Mouse (Mus musculus): ENCODE measurements around the gene Gamt. TPM values are rescaled to one million over a fixed set of nuclear protein-coding genes. Genes with fewer than 3 reads are reported as not detected.

Gamt gene
- polyA plus RNA-seq, 1 experiment = 48.3 TPM

GRCm38 (mm10) chr10:80254331-80255297 lies 6.2 kb downstream of the Gamt start:
- H3K27me3 ChIP-seq (ENCODE audit: control insufficient read depth, insufficient read depth, insufficient read length) = no peaks in the 10 kb centered on the region
- no peak overlapping the region for H3ac ChIP-seq (ENCODE audit: control insufficient read depth, insufficient read length, low read depth)
- no peak for TF ChIP-seq CEBPB (IDR thresholded peaks at IDR 0.05; ENCODE audit: low read depth)
- no peak for TF ChIP-seq FOSL1 (IDR thresholded peaks at IDR 0.05; ENCODE audit: insufficient read depth, low read length, poor library complexity, severe bottlenecking)
- TF ChIP-seq MAX (IDR thresholded peaks at IDR 0.05) = no peak
- no peak for TF ChIP-seq USF1 (IDR thresholded peaks at IDR 0.05; ENCODE audit: low read depth)
- no peak for TF ChIP-seq MYOG (IDR thresholded peaks at IDR 0.05; ENCODE audit: control insufficient read depth, extremely low read depth, insufficient read length)
- TF ChIP-seq CTCF (IDR thresholded peaks at IDR 0.05; ENCODE audit: control insufficient read depth, insufficient read depth, insufficient read length) = no peak
- TF ChIP-seq MYOD1 (IDR thresholded peaks at IDR 0.05; ENCODE audit: control insufficient read depth, insufficient read length, low read depth) = no peak
- H3K79me2 ChIP-seq (ENCODE audit: control insufficient read depth, insufficient read depth) = peaks cover 43% of the 10 kb centered on the region
- H3K36me3 ChIP-seq (ENCODE audit: control insufficient read depth, insufficient read depth) = peaks cover 72% of the 10 kb centered on the region
- no peak overlapping the region for H3K4me3 ChIP-seq (ENCODE audit: insufficient read depth, poor library complexity, severe bottlenecking)
- H3K79me3 ChIP-seq (ENCODE audit: low read depth) = peaks cover 30% of the 10 kb centered on the region

- H3K27me3 ChIP-seq (ENCODE audit: control insufficient read depth, insufficient read depth, insufficient read length) = no peaks in the 10 kb centered on the region
- H3K79me2 ChIP-seq (ENCODE audit: control insufficient read depth, insufficient read depth) = peaks cover 43% of the 10 kb centered on the region
- peaks cover 64% of the 10 kb centered on the region for H3K36me3 ChIP-seq (ENCODE audit: control insufficient read depth, insufficient read depth)
- H3K79me3 ChIP-seq (ENCODE audit: low read depth) = peaks cover 32% of the 10 kb centered on the region
- H3K4me3 ChIP-seq (ENCODE audit: insufficient read depth, poor library complexity, severe bottlenecking) = no peak overlapping the region
- H3ac ChIP-seq (ENCODE audit: control insufficient read depth, insufficient read length, low read depth) = no peak overlapping the region
- no peak for TF ChIP-seq MYOD1 (IDR thresholded peaks at IDR 0.05; ENCODE audit: control insufficient read depth, insufficient read length, low read depth)
- TF ChIP-seq CEBPB (IDR thresholded peaks at IDR 0.05; ENCODE audit: low read depth) = no peak
- no peak for TF ChIP-seq USF1 (IDR thresholded peaks at IDR 0.05; ENCODE audit: low read depth)
- TF ChIP-seq MAX (IDR thresholded peaks at IDR 0.05) = no peak
Observed at GRCm38 (mm10) chr10:80253551-80253950, 7.3 kb downstream of the Gamt start.

- H3K27me3 ChIP-seq (ENCODE audit: control insufficient read depth, insufficient read depth, insufficient read length) = no peaks in the 10 kb centered on the region
- H3K36me3 ChIP-seq (ENCODE audit: control insufficient read depth, insufficient read depth) = peaks cover 56% of the 10 kb centered on the region
- peaks cover 43% of the 10 kb centered on the region for H3K79me2 ChIP-seq (ENCODE audit: control insufficient read depth, insufficient read depth)
- H3K79me3 ChIP-seq (ENCODE audit: low read depth) = peaks cover 32% of the 10 kb centered on the region
- no peak overlapping the region for H3K4me3 ChIP-seq (ENCODE audit: insufficient read depth, poor library complexity, severe bottlenecking)
- no peak overlapping the region for H3ac ChIP-seq (ENCODE audit: control insufficient read depth, insufficient read length, low read depth)
- TF ChIP-seq CTCF (IDR thresholded peaks at IDR 0.05; ENCODE audit: control insufficient read depth, insufficient read depth, insufficient read length) (no peak), MAX (IDR thresholded peaks at IDR 0.05) (no peak)
Observed at GRCm38 (mm10) chr10:80252493-80253274, 8.1 kb downstream of the Gamt start.

GRCm38 (mm10) chr10:80252011-80252410 lies 8.8 kb downstream of the Gamt start:
- H3K79me2 ChIP-seq (ENCODE audit: control insufficient read depth, insufficient read depth) = peaks cover 43% of the 10 kb centered on the region
- no peaks in the 10 kb centered on the region for H3K27me3 ChIP-seq (ENCODE audit: control insufficient read depth, insufficient read depth, insufficient read length)
- no peak for TF ChIP-seq MYOG (IDR thresholded peaks at IDR 0.05; ENCODE audit: control insufficient read depth, extremely low read depth, insufficient read length)
- no peak for TF ChIP-seq FOSL1 (IDR thresholded peaks at IDR 0.05; ENCODE audit: insufficient read depth, low read length, poor library complexity, severe bottlenecking)
- no peak for TF ChIP-seq CEBPB (IDR thresholded peaks at IDR 0.05; ENCODE audit: low read depth)
- TF ChIP-seq CTCF (IDR thresholded peaks at IDR 0.05; ENCODE audit: control insufficient read depth, insufficient read depth, insufficient read length) = no peak
- no peak for TF ChIP-seq MAX (IDR thresholded peaks at IDR 0.05)
- peaks cover 32% of the 10 kb centered on the region for H3K79me3 ChIP-seq (ENCODE audit: low read depth)
- peaks cover 53% of the 10 kb centered on the region for H3K36me3 ChIP-seq (ENCODE audit: control insufficient read depth, insufficient read depth)
- no peak overlapping the region for H3K4me3 ChIP-seq (ENCODE audit: insufficient read depth, poor library complexity, severe bottlenecking)
- no peak overlapping the region for H3ac ChIP-seq (ENCODE audit: control insufficient read depth, insufficient read length, low read depth)

DNA sequence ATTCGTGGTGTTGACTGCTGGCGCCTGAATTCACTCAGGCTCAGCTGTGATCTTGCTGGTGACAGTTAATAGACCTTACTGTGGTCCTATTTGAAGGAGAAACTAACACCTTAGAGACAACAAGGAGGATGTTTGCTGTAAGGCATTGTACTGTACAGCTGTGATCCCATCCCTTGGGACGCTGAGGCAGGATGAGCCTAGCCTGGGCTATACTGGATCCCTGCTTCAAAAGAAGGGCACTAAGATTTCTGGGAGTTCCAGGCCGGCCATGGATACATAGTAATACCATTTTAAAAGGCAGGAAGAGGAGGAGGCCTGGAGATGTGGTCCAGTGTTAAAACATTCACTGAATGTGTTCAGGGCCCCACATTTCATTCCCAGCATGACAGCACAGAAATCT lies 10.2 kb downstream of the Gamt start:
- Histone ChIP-seq H3K27me3 (ENCODE audit: control insufficient read depth, insufficient read depth, insufficient read length) (no peaks in the 10 kb centered on the region), H3ac (ENCODE audit: control insufficient read depth, insufficient read length, low read depth) (no peak overlapping the region), H3K4me3 (ENCODE audit: insufficient read depth, poor library complexity, severe bottlenecking) (no peak overlapping the region)

More for the DNA sequence above, 10.2 kb downstream of the Gamt start:
- Histone ChIP-seq H3K79me3 (ENCODE audit: low read depth) (peaks cover 32% of the 10 kb centered on the region), H3K36me3 (ENCODE audit: control insufficient read depth, insufficient read depth) (peaks cover 39% of the 10 kb centered on the region), H3K79me2 (ENCODE audit: control insufficient read depth, insufficient read depth) (peaks cover 43% of the 10 kb centered on the region)
- TF ChIP-seq CTCF (IDR thresholded peaks at IDR 0.05; ENCODE audit: control insufficient read depth, insufficient read depth, insufficient read length) = no peak
- no peak for TF ChIP-seq MYOG (IDR thresholded peaks at IDR 0.05; ENCODE audit: control insufficient read depth, extremely low read depth, insufficient read length)
- no peak for TF ChIP-seq FOSL1 (IDR thresholded peaks at IDR 0.05; ENCODE audit: insufficient read depth, low read length, poor library complexity, severe bottlenecking)
- no peak for TF ChIP-seq MAX (IDR thresholded peaks at IDR 0.05)
- no peak for TF ChIP-seq CEBPB (IDR thresholded peaks at IDR 0.05; ENCODE audit: low read depth)
- TF ChIP-seq USF1 (IDR thresholded peaks at IDR 0.05; ENCODE audit: low read depth) = no peak
- no peak for TF ChIP-seq MYOD1 (IDR thresholded peaks at IDR 0.05; ENCODE audit: control insufficient read depth, insufficient read length, low read depth)
